Mouse (Mus musculus): ENCODE data around the gene Arpc2. TPM values are rescaled to one million over a fixed set of nuclear protein-coding genes. Genes with fewer than 3 reads are reported as not detected.

The Arpc2 gene
- total and polyA plus RNA-seq, 3 experiments: 234 to 522 (median 455) TPM

- Histone ChIP-seq H3K79me2 (replicated peaks; ENCODE audit: control insufficient read depth, extremely low read depth, insufficient read depth, poor library complexity, severe bottlenecking) (no peaks in the 10 kb centered on the region; the same call in 1 of the 2 replicates), H3K9ac (ENCODE audit: insufficient read depth, low read depth) (no peak overlapping the region), H3K27me3 (replicated peaks) (no peaks in the 10 kb centered on the region), H3K4me2 (ENCODE audit: insufficient read depth, low read depth, poor library complexity, severe bottlenecking) (no peak overlapping the region), H3K36me3 (replicated peaks in 1 of 2; ENCODE audit: control insufficient read depth in 1 of 2, insufficient read depth in 1 of 2, low read length in 1 of 2) (no peaks in the 10 kb centered on the region), H3K4me1 (ENCODE audit: control insufficient read depth in 1 of 2, insufficient read depth in 2 of 2) (peaks cover 11 to 58% of the 10 kb centered on the region in 2 experiments), H3K9me3 (replicated peaks; ENCODE audit: low read length) (peaks cover 2% of the 10 kb centered on the region), H3K4me3 (replicated peaks in 1 of 3; ENCODE audit: low read depth in 2 of 3, low read length in 2 of 3, poor library complexity in 1 of 3) (no peak overlapping the region), H3K27ac (ENCODE audit: insufficient read depth, low read depth) (no peak overlapping the region)
- dilution Hi-C loops (cut with MboI; ENCODE audit: extremely low pct_ligation_motif_present, extremely low pct_unique_long_range_greater_than_20kb, low sequenced_read_pairs) (no loop called here), in situ Hi-C loops (cut with MboI; ENCODE audit: low pct_ligation_motif_present, low pct_unique_long_range_greater_than_20kb, low sequenced_read_pairs) (loop anchor here (5.0 kb wide), 2 partner anchors 53 to 83 kb away; partner anchors contain the start of genes Catip and Ctdsp1)
- TF ChIP-seq MXI1 (IDR thresholded peaks at IDR 0.05; ENCODE audit: low read depth, low read length): no peak
- TF ChIP-seq RAD21 (IDR thresholded peaks at IDR 0.05; ENCODE audit: low read depth, low read length): no peak
- no peak for TF ChIP-seq SMC3 (IDR thresholded peaks at IDR 0.05; ENCODE audit: low read depth, low read length)
- TF ChIP-seq ZNF384 (IDR thresholded peaks at IDR 0.05; ENCODE audit: low read depth, low read length): no peak
- TF ChIP-seq MAZ (IDR thresholded peaks at IDR 0.05; ENCODE audit: low read depth, low read length): no peak
- no peak for TF ChIP-seq CHD1 (IDR thresholded peaks at IDR 0.05; ENCODE audit: low read depth, low read length)
- TF ChIP-seq KAT2A (IDR thresholded peaks at IDR 0.05; ENCODE audit: insufficient replicate concordance, low read length): no peak
- TF ChIP-seq MYC (IDR thresholded peaks at IDR 0.05; ENCODE audit: low read depth, low read length): no peak
- no peak for DNase-seq (ENCODE audit: extremely low read depth)
These were observed 73.9 kb downstream of the Arpc2 start for GRCm38 (mm10) chr1:74309767-74310166.

- H3K27ac ChIP-seq (ENCODE audit: insufficient read depth, low read depth): no peak overlapping the region
- peak; percentile 85 for DNase-seq (ENCODE audit: extremely low read depth)
- in situ Hi-C loops (cut with MboI; ENCODE audit: low pct_ligation_motif_present, low pct_unique_long_range_greater_than_20kb, low sequenced_read_pairs) (loop anchor here (5.0 kb wide), 1 partner anchor 79 kb away; the partner anchor contains the start of gene Ctdsp1), dilution Hi-C loops (cut with MboI; ENCODE audit: extremely low pct_ligation_motif_present, extremely low pct_unique_long_range_greater_than_20kb, low sequenced_read_pairs) (no loop called here)
- H3K79me2 ChIP-seq (replicated peaks; ENCODE audit: control insufficient read depth, extremely low read depth, insufficient read depth, poor library complexity, severe bottlenecking): no peaks in the 10 kb centered on the region; the same call in 1 of the 2 replicates
- H3K9me3 ChIP-seq (replicated peaks; ENCODE audit: low read length): no peaks in the 10 kb centered on the region
- no peaks in the 10 kb centered on the region for H3K36me3 ChIP-seq (replicated peaks in 1 of 2; ENCODE audit: control insufficient read depth in 1 of 2, insufficient read depth in 1 of 2, low read length in 1 of 2)
- H3K9ac ChIP-seq (ENCODE audit: insufficient read depth, low read depth): no peak overlapping the region
- H3K4me2 ChIP-seq (ENCODE audit: insufficient read depth, low read depth, poor library complexity, severe bottlenecking): 0 out of 2 replicates have a peak overlapping the region, but pooled peaks have one; percentile 24
- TF ChIP-seq USF2 (conservative IDR thresholded peaks at IDR 0.05; ENCODE audit: low read depth, low read length) (no peak), HCFC1 (IDR thresholded peaks at IDR 0.05; ENCODE audit: low read depth, low read length) (no peak), SIN3A (IDR thresholded peaks at IDR 0.05; ENCODE audit: low read length) (peak; percentile 59; the same call in 1 of the 2 replicates), ZMIZ1 (IDR thresholded peaks at IDR 0.05; ENCODE audit: low read depth, low read length) (no peak), ZC3H11A (IDR thresholded peaks at IDR 0.05; ENCODE audit: low read depth, low read length) (peak; percentile 97), IRF4 (IDR thresholded peaks at IDR 0.05; ENCODE audit: low read depth, low read length) (peak; percentile 45; the same call in 1 of the 2 replicates), RAD21 (IDR thresholded peaks at IDR 0.05; ENCODE audit: low read depth, low read length) (no peak; the same call in none of the 2 replicates), SMC3 (IDR thresholded peaks at IDR 0.05; ENCODE audit: low read depth, low read length) (peak; percentile 99), BHLHE40 (IDR thresholded peaks at IDR 0.05; ENCODE audit: low read depth, low read length) (no peak), E2F4 (IDR thresholded peaks at IDR 0.05; ENCODE audit: insufficient replicate concordance, low read depth, low read length) (no peak), POLR2A (IDR thresholded peaks at IDR 0.05; ENCODE audit: low read depth, low read length) (no peak), JUND (conservative IDR thresholded peaks at IDR 0.05; ENCODE audit: low read depth, low read length) (peak; percentile 61; the same call in 1 of the 2 replicates), PAX5 (IDR thresholded peaks at IDR 0.05; ENCODE audit: low read length) (no peak), CTCF (conservative IDR thresholded peaks at IDR 0.05 in 1 of 2, IDR thresholded peaks at IDR 0.05 in 1 of 2; ENCODE audit: low read depth in 2 of 2, low read length in 2 of 2) (peak; percentile 74 to 99), MAFK (IDR thresholded peaks at IDR 0.05; ENCODE audit: insufficient replicate concordance, low read length) (no peak), TCF12 (IDR thresholded peaks at IDR 0.05; ENCODE audit: low read depth, low read length) (no peak), JUN (IDR thresholded peaks at IDR 0.05; ENCODE audit: insufficient read depth, low read depth, low read length) (peak; percentile 14; the same call in 1 of the 2 replicates), POLR2AphosphoS2 (IDR thresholded peaks at IDR 0.05; ENCODE audit: low read depth, low read length) (no peak), UBTF (IDR thresholded peaks at IDR 0.05; ENCODE audit: low read depth, low read length) (no peak), EP300 (IDR thresholded peaks at IDR 0.05; ENCODE audit: low read length) (no peak), ZKSCAN1 (IDR thresholded peaks at IDR 0.05; ENCODE audit: borderline replicate concordance, low read depth, low read length) (no peak)
- no peaks in the 10 kb centered on the region for H3K27me3 ChIP-seq (replicated peaks)
- H3K4me3 ChIP-seq (replicated peaks in 1 of 3; ENCODE audit: low read depth in 2 of 3, low read length in 2 of 3, poor library complexity in 1 of 3): no peak overlapping the region
- peaks cover 16 to 61% of the 10 kb centered on the region in 2 experiments for H3K4me1 ChIP-seq (ENCODE audit: control insufficient read depth in 1 of 2, insufficient read depth in 2 of 2)
These were observed 77.3 kb downstream of the Arpc2 start for GRCm38 (mm10) chr1:74313049-74313692.
